ENCODE assay signal across 8 mouse cellular contexts in the genomic region with DNA sequence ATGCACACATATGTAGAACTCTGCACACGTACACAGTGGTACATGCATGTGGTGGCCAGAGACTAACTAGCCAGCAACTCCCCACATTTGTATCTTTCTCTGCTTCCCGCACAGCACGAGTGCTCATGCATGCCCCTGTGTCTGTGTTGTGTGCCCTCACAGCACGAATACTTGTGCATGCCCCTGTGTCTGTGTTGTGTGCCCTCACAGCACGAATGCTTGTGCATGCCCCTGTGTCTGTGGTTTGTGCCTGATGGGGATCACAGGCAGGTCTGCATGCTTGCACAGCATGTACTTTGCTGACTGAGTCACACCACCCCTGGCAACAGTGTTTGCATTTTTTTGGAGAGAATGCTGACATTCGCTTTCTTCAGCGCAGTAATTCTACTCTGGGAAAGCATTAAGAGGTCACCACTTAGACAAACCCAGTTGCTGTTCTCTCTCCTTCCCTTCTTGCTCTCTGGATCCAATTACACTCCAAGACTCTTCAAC.
DNase-seq lines count a peak whose midpoint lies in the region; ATAC-seq lines count a peak whose summit lies in the region.

No protein-coding gene starts in this region.

- DNase-seq in heart, adult 11 months, result peak; percentile 86
- no peak for DNase-seq in heart, postnatal 25 days (ENCODE audit: low spot score)
- DNase-seq in adrenal gland, adult (ENCODE audit: inconsistent age in 2 of 2, low spot score in 1 of 2), result peak; percentile 79 to 86
- no peak for DNase-seq in hindbrain, embryonic 14.5 days (ENCODE audit: low spot score)
- DNase-seq in spleen, adult 12 weeks (ENCODE audit: low spot score), result no peak
- no peak for DNase-seq in cerebellum, adult 18-20 months

- no peak overlapping the region for H3K4me2 ChIP-seq in hindbrain, embryonic 14.5 days (replicated peaks)
- no peak overlapping the region for H3K4me2 ChIP-seq in lung, embryonic 16.5 days (ENCODE audit: low read depth, low read length)

- H3K4me3 ChIP-seq in hindbrain, embryonic 14.5 days (replicated peaks; ENCODE audit: low read length), result no peak overlapping the region
- no peak overlapping the region for H3K4me3 ChIP-seq in lung, embryonic 16.5 days (ENCODE audit: low read length)

- H3K9ac ChIP-seq in hindbrain, embryonic 14.5 days, result no peak overlapping the region
- no peak overlapping the region for H3K9ac ChIP-seq in lung, embryonic 16.5 days (ENCODE audit: low read length)

- H3K36me3 ChIP-seq in hindbrain, embryonic 14.5 days (replicated peaks; ENCODE audit: control insufficient read depth, insufficient read depth), result no peaks in the 10 kb centered on the region
- H3K36me3 ChIP-seq in lung, embryonic 16.5 days (ENCODE audit: control insufficient read depth, insufficient read depth, low read length), result no peaks in the 10 kb centered on the region

- no peaks in the 10 kb centered on the region for H3K9me3 ChIP-seq in hindbrain, embryonic 14.5 days (ENCODE audit: control insufficient read depth, low read length)
- H3K9me3 ChIP-seq in lung, embryonic 16.5 days (ENCODE audit: control insufficient read depth, low read length), result no peaks in the 10 kb centered on the region

- no peaks in the 10 kb centered on the region for H3K27me3 ChIP-seq in hindbrain, embryonic 14.5 days (ENCODE audit: control insufficient read depth, insufficient read depth, low read length)
- no peaks in the 10 kb centered on the region for H3K27me3 ChIP-seq in lung, embryonic 16.5 days (ENCODE audit: control insufficient read depth, insufficient read depth, low read depth, low read length)

- H3K27ac ChIP-seq in hindbrain, embryonic 14.5 days, result 0 out of 2 replicates have a peak overlapping the region, but pooled peaks have one; percentile 43
- H3K27ac ChIP-seq in lung, embryonic 16.5 days (ENCODE audit: low read length), result peak overlapping the region; percentile 56

- WGBS in hindbrain, embryonic 14.5 days, result 64% methylated on average over 7 of the region's 7 CpGs
- WGBS in lung, embryonic 16.5 days, result 22% methylated on average over 7 of the region's 7 CpGs

- H3K4me1 ChIP-seq in hindbrain, embryonic 14.5 days (replicated peaks; ENCODE audit: control insufficient read depth, insufficient read depth, low read length), result no peaks in the 10 kb centered on the region
- peaks cover 13% of the 10 kb centered on the region for H3K4me1 ChIP-seq in lung, embryonic 16.5 days (replicated peaks; ENCODE audit: control insufficient read depth, insufficient read depth, low read length)

- intact Hi-C loops in heart, postnatal 25 days (cut with DNase I), result no loop called here

- ATAC-seq in hindbrain, embryonic 14.5 days (ENCODE audit: low FRiP score), result no peak
- ATAC-seq in lung, embryonic 16.5 days (ENCODE audit: low read depth), result peak; percentile 88
- no peak for ATAC-seq in CD4-positive, CD25-positive, alpha-beta regulatory T cell, adult 4 months

Comparison
In these comparisons a context has a peak if more than half of its experiments do, and no peak if none do; other contexts are left out.
1. DNase-seq: peak in heart, adult 11 months (single experiment) and adrenal gland, adult (2 of 2); none in heart, postnatal 25 days (single experiment), hindbrain, embryonic 14.5 days (single experiment), spleen, adult 12 weeks (single experiment) and cerebellum, adult 18-20 months (0 of 2).